Mouse (Mus musculus) left cerebral cortex, adult 8-10 months (tissue): ENCODE results near the gene Tsen54. TPM values are rescaled to one million over a fixed set of nuclear protein-coding genes. Genes with fewer than 3 reads are reported as not detected.
"Not testable (repeated sequence)": the region's sequence is repeated elsewhere in the genome, so short reads cannot be mapped to it uniquely, and the experiment has no call there.

Experiments
- DNase-seq, 2 experiments: peaks; one replicate each; pipeline ENCODE4 v3.0.0; 2022; ENCODE audit warnings: low spot score in 2 of 2
- total RNA-seq, 4 experiments: library from RNA; stranded (reverse); gene quantifications; 2 replicates each; pipeline ENCODE4 v1.2.4; 2022

Tsen54 gene
- total RNA-seq, 4 experiments from 2014 or later, result 12.4 to 17.1 (median 14.5) TPM

DNA sequence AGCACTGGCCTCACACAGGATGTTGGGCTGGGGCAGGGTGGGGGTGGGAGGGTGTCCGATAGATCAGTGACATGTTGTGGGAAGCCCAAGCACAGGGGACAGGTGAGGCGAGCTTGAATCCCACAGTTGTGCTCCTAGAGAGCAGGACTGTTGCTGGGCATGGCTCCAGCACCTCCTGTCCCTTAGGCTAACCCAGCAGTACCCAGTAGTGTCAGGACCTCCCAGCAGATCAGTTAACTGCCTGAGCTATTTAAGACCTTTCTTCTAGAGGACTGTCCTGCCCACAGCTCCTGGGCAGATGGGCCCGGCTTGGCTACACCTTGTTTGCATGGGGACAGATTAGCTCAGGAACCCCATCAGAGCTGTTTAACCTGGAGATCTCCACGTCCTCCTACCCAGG is 14.5 kb downstream of the Tsen54 start:
- DNase-seq, result no peak

DNA sequence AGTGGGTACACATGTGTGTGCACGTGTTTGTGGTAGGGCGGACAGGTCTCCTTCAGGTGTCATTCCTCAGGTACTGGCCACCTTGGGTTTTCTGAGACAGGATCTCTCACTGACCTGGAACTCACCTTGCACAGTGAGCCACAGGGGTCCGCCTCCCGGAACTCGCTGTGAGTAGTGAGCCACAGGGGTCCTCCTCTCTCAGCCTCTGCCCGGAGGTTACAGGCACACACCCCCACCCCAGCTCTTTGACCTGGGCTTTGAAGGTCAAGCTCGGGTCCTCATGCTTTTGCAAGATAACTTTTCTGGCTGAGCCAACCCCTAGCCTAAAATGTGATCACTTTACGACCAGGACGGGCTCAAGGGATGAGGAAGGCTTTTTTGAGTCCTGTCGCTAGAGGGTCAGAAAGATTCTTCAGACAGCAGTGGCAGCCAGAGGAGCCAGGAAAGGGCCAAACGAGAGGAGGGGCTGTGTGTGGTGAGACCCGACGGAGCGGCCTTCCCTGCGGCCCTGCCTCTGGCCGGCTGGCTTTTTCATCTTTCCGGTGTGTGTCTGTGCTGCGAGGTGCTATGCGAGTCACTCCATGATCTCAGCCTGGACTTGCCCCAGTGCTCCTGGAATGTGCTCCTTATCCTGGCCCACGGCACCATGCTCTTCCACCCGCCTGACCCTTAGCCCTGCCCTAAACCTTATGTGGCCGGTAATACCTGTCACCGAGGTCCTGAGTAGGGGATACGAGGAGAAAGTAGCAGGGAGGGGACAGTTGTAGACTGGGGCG is 16.2 kb downstream of the Tsen54 start:
- no peak for DNase-seq

GRCm38 (mm10) chr11:115831518-115831917 is 17.0 kb downstream of the Tsen54 start:
- no peak for DNase-seq

GRCm38 (mm10) chr11:115832064-115832463 is 17.5 kb downstream of the Tsen54 start:
- no peak for DNase-seq

DNA sequence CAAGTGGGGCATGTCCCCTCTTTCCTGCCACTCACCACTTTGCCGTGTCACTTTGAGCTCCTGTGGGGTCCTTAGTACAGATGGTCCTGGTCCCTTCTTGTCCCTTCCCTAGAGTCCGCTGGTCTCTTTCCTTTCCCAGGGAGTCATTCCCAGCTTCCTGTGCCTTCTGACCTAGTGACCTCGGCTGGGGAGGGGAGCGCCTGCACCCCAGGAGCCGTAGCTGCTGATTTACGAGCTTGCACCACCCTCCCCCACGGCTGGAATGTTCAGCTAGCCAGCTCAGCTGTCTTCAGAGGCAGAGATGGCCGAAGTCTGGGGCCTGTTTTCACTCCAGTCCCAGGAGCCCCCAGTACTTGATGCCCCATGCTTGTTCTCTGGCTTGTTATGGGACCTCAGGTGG is 18.0 kb downstream of the Tsen54 start:
- DNase-seq, result no peak

DNA sequence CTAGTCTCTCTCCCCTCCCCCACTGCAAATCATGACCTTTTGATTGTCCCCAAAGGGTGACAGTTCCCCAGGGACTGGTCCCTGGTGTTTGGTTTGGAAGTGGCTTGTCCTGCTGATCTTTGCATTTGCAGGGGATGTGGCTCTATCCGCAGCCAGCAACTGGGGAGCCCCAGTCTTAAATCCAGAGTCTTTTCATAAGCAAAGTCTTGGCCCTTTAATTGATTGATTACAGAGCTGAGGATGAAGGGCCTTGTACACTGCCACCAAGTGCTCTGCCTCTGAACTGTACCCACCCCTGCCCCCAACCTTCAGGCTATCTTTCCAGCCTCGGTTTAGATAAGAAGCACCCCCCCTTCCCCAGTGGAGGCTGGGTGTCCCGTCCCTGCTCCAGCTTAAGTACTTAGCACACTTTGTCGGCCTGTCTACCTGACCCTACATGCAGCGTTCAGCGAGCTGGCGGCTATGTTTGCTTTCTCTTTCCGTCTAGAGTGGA is 18.5 kb downstream of the Tsen54 start:
- DNase-seq, result no peak

- no peak for DNase-seq
These were observed 19.5 kb downstream of the Tsen54 start for GRCm38 (mm10) chr11:115834033-115834432.

- no peak for DNase-seq
These were observed 22.3 kb downstream of the Tsen54 start for GRCm38 (mm10) chr11:115836656-115837395.

GRCm38 (mm10) chr11:115837606-115838345 is 23.3 kb downstream of the Tsen54 start:
- no peak for DNase-seq

DNA sequence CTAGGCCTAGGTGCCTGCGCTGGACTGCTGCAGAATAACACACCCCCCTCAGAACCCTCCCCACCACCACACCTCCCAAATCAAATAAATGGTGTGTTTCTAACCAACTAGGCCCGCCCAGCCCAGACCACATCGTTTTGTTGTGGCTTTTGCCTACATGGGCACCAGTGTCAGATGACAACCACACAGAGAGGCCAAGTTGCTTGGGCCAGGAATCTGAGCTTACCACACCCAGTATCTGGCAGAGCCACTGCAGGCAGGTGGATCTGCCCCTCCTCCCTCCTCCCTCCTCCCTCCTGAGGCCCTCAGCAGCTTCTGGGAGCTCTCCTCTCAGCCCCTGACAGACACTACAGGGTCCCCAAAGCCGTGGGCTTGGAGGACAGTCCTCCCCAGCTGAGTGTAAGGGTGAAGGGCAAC is 24.4 kb downstream of the Tsen54 start:
- DNase-seq, result no peak

- no peak for DNase-seq
These were observed 25.2 kb downstream of the Tsen54 start for GRCm38 (mm10) chr11:115839732-115840131.

GRCm38 (mm10) chr11:115841044-115841443 is 26.5 kb downstream of the Tsen54 start:
- no peak for DNase-seq

GRCm38 (mm10) chr11:115841961-115842550 is 27.5 kb downstream of the Tsen54 start:
- no peak for DNase-seq

DNA sequence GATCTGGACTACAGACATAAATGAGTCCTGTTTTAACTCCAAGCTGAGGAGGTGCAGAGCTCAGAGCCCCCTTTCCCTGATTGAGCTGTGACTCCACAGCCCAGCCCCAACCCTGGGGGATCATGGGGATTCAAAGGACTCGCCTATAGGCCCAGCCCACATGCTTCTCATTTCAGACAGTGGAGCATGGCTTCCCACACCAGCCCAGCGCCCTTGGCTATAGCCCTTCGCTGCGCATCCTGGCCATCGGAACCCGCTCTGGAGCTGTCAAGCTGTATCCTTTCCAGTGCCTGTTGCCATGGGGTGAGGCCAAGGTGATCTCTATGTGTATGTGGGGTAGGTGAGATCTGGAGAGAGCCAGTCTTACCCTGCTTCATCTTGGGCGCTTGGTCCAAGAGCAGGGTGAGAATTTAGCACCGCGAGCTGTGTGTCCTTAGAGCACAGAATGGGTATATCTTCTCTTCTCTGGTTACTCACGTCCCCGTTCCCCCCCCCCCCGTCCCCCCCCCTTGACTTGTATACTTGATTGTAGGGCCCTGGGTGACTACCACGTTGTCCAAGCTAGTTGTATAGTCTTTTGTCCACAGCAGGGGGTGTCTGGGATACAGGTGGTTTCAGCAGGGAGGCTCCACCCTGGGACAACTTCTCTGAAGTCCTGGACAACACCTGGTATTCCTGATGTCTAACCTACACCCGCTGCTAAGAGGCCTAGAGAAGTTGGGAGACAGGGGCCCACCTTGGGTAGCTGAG is 28.8 kb downstream of the Tsen54 start:
- no peak for DNase-seq

DNA sequence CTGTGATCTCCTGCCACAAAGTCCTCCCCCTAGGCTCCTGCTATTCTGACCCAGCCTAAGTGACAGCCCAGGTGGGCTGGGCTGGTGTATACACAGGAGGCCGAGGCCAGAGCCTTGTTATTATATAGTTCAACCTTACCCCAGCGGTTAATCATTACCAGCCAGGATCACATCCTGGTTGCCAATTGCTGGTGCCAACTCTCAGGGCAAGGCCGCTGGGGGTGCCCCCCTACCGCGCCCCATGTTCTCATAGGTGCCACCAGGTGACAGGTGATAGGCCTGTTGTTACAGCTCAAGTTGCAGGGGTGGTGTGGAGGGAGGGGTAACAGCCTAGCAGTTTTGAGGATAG is 29.3 kb downstream of the Tsen54 start:
- DNase-seq, result no peak

- no peak for DNase-seq
These were observed 29.7 kb downstream of the Tsen54 start for GRCm38 (mm10) chr11:115844240-115844639.

GRCm38 (mm10) chr11:115845819-115846218 is 31.3 kb downstream of the Tsen54 start:
- no peak for DNase-seq

DNA sequence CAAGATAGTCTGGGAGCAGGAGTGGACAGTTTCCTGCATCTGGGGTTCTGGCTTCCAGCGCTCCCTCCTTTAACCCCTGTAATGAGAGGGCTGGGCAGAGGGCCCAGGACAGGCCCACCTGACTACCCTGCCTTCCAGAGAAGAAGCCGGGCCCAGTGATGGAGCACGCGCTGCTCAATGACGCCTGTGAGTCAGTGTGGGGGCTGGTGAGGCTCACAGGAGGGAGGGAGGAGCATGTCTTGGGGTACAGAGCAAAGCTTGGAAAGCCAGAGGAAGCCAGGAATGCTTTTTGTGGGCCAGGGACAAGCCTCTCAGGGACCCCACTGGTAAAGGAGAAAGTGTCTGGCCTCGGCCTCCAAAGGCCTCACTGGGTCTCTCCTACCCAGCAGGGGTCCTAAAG is 40.1 kb downstream of the Tsen54 start:
- peak in 1 of 2 experiments; percentile 24 for DNase-seq

DNA sequence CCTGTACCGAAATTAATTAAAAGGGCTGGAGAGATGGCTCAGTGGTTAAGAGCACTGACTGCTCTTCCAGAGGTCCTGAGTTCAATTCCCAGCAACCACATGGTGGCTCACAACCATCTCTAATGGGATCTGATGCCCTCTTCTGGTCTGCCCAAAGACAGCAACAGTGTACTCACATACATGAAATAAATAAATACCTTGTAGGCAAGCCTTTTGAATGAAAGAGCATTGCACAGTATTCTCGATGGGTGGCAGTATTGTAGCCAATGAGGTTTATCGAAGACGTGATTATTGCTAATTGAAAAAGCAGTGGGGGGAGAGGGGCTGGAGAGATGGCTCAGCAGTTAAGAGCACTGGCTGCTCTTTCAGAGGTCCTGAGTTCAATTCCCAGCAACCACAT is 42.6 kb downstream of the Tsen54 start:
- DNase-seq, result not testable (repeated sequence)

DNA sequence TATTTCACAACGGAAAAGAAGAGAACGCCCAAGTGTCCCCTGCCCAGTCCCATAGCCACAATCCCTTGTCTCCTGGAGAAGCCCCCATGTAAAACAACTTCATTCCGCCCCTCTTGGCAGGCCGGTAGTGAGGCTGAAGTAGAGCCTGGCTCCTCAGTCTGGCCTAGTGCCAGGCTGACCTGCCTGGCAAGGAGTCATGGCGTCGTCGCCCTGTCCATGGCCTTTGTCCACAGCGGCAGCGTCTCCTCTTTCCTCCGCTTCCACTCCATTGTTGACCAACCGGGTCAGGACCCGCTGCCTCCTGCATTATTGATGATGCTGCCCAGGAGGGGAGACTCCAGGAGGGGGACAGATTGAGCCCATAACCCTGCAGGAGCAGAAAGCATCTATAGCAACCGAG is 43.4 kb downstream of the Tsen54 start:
- no peak for DNase-seq

DNA sequence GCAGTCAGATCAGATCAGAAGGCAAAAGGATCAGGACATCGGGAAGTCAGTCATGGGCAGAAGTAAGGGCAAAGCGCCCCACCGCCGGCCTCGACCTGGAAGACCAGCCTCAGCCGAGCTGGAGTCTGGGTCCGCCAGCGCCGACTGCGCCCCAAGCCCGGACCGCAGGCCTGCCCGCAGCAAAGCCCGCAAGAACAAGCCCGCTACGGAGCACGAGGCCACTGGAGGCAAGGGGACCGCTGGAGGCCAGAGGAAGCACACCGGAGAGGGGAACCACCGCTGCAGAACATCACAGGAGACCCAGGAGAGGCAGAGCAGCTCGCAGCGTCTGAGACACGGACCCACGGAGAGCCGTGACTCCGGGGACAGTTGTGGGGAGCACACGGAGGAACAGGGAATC is 43.8 kb downstream of the Tsen54 start, which contains the start of gene Myo15b:
Gene Myo15b (plus strand): TSS at position 53 of the 400 bp plus-strand sequence.
- no peak for DNase-seq
